Mouse (Mus musculus) G1E-ER4 (cell line): ENCODE measurements around the gene Mfsd11. TPM values are rescaled to one million over a fixed set of nuclear protein-coding genes. Genes with fewer than 3 reads are reported as not detected.

Source experiments
- GATA1 ChIP-seq: IDR thresholded peaks from one replicate; pipeline ENCODE4 v1.8.0; 2012; ENCODE audit warnings: low read length, inconsistent platforms
- polyA plus RNA-seq: library from polyadenylated mRNA; stranded (reverse); fragments of >175 nt; gene quantifications from 2 replicates; pipeline ENCODE4 v1.2.3, GENCODE M21; 2012

The Mfsd11 gene
- polyA plus RNA-seq, 1 experiment: 7.1 TPM

DNA sequence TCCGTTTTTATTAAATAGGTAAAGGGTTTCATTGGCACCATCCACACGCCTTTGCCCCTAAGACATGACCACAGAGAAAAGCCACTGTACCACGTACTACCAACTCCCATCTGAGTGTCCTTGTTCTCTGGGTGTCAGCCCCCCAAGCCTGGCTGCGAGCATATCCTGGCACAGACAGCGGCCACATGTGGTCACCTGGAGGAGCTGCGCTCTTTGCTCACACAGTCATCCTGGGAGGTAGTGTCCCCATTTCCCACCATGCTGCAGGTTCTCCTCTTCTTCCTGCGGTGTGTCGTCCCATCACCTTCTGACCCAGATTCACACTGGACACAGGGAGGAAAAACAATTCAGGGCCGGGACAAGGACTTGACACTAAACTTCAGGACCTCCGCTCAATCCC, 14.8 kb upstream of the Mfsd11 start:
- TF ChIP-seq GATA1: no peak

- TF ChIP-seq GATA1: no peak
These were observed 13.3 kb upstream of the Mfsd11 start for GRCm38 (mm10) chr11:116838936-116839335.

DNA sequence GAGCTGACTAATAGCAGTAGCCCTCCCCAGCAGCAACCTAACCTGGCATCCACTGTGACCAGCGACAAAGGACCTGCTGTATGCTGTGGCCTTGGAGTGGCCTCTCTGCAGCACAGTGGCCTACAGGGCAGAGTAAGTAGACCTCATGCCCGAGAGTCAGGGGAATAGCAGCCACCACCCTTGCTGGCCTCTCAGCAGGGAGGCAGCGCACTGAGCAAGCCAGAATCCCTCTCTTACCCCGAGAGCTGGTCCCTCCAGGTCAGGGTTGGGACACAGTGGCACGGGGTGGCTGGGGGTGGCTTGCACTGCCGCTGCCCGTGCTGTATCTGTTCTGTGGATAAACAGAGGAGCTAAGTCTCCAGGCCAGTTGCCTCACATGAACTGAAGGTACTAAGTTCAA, 12.6 kb upstream of the Mfsd11 start:
- TF ChIP-seq GATA1: no peak

DNA sequence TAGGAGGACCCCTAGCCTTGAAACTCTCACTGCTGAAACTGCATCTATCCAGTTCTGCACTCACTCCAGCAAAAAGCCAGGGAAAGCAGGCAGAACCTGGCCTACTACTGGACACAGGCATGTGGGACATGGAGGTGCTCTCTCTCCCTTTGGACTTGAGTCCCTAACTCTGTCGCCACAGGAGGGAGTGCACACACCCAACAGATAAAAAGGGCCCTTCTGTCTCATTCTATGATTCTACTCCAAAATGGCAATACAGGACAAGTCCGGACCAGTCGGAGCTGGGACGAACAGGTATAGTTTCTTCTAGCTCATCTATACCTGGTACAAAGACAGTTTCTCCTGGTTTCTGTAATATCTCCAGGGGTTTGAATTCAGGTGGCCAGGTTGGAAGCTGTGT, 11.5 kb upstream of the Mfsd11 start:
- no peak for TF ChIP-seq GATA1

DNA sequence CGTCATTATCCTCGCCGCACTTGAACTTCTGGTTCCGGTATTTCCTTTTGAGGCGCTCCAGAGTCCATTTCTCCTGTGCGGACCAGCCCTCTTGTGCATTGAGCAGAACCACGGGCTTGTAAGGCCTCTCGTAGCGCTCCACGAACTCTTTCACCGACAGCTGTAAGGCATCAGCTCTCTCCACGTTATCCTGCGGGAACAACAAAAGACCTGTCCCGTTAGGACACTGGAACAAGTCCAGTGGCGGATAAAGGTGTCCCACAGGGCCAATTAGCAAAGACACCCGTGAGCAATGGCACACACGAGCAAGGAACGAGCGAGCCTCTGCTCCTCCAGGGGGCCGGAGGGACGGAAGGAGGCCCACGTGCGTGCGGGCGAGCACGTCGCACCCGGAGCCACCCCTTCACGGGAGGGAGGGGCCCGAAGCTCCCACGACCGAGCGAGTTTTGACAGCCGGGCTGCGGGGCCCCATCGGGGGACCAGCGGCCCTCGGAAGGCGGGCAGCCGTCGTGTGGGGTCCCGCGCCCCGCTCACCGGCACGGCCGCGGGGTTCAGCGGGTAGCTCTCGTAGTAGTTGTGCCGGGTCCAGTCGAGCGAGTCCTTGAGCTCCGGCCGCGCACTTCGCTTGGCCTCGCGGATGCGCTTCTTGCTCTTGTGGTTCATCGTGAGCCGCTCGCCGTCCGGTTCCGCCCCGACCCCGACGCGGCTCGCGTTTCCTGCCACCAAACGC, 9.5 kb upstream of the Mfsd11 start:
- no peak for TF ChIP-seq GATA1

DNA sequence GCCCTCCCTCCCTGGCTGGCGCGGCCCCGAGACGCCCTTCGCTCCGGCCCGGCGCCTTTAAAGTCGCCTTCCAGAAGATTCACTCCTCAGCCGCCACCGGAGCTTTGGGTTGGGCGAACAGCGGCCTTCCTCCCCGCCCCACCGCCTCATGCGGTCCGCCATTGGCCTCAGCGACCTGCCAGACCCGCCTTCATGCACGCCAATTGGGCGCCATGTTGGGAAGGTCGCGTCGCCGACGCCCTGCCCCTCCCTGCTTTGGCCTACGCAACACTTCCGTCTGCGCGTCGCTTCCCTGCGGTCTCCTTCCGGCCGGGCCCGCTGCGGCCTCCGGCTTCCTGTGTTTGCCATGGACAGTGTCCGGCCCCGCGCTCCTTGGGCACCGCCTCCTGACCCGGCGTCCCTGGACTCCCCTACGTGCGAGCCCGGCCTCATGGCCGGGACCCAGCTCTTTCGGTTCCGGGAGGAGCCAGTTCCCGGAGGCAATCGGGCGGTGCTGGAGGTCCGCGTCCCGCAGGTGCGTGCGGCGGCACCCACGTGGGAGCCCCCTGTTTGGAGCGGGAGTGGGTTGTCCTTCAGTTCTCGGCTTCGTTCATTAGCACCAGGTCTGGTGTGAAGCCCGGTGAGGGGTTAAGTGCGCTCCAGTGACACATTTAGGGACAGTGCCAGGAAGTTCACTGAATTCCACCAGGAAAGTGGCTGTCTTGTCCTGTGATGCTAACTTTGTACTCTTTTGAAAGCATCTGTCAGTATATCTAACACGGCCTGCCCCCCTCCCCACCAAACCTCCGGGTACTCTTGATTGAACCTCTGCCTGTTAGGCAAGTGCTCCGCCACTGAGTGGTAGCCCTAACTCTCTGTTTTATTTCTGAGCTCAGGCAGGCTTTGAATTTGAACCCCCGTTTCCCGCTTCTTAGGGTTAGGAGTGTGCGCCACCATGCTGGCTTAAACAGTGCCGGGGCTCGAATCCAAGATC, 8.7 kb upstream of the Mfsd11 start, which contains the start of the genes Mettl23 and Jmjd6:
Gene Mettl23 (plus strand): TSS at position 18 of the 973 bp plus-strand sequence.
Gene Jmjd6 (minus strand): TSS at position 189 of the 973 bp plus-strand sequence.
- no peak for TF ChIP-seq GATA1

DNA sequence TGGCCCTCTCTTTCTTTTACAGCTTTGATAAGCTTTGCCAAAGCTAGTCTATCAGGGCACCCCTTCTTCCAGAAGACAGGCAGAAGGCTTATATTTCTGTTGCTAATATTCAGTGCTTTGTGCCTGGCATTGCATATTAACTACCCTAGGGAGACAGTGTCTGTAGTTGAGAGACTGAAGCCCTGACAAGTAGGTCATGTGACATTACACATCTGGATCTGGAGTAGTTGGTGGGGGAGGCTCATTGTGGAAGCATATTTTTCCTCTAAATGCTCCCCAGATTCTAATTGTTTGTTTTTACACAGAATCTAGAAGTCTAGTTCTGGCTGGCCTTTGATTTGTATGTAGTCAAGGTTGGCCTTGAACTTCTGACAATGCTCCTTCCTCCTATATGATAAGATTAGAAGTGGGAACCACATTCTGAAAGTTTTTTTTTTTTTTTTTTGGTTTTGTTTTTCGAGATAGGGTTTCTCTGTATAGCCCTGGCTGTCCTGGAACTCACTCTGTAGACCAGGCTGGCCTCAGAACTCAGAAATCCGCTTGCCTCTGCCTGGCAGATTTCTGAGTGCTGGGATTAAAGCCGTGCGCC, 5.6 kb upstream of the Mfsd11 start:
- TF ChIP-seq GATA1: no peak

DNA sequence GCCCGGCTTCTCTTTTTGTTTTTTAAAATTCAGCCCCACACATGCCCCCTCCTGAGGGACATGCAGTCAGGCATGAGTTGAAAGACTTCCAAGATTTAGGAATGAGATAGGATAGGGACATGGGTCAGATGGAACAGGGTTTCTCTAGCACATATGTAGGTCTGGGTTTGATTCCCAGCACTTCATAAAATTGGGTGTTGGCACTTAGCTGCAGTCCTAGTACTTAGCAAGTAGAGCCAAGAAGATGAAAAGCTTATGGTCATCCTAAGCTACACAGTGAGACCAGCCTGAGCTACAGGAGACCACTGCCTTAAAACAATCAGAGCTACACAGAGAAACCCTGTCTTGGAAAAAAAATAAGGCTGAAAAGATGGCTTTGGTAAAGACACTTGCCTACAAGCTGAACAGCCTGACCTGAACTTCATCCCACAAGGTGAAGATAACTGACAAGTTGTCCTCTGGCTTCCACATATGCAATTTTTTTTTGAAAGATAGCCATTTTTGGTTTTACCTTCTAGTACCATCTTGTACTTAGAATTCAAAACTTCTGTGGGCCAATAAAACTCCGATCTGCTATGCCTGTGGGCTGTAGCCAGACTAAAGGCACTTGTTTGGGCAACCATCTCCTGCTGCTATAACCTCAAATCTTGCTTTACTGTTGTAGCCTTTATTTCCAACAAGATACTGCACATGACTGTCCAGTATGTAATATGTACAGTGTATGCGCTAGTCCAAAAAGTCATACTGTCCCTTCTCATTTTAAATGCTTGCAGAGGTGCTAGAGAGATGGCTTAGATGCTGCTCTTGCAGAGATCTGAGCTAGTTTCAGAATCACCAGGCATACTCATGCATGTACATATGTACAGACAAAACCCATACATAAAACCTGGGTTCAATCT, 4.8 kb upstream of the Mfsd11 start:
- TF ChIP-seq GATA1: no peak

GRCm38 (mm10) chr11:116848086-116848876, 4.0 kb upstream of the Mfsd11 start:
- no peak for TF ChIP-seq GATA1

DNA sequence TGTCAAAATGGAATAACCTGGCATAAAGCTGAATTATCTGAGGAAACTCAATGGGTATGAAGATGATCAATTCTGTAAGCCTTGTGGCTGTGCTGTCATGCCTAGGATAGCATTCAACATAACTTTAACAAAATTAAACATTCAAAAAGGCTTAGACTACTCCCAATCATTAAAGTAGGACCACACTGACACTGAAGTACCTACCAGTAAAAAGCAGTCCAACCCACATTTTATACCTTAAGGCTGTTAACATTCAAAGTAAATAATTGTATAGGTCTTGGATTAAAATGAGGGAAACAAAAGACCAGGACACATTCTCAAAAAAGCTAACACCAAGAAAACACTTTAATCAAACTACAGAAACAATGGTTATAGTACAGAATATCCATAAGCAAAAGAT, 2.7 kb upstream of the Mfsd11 start:
- TF ChIP-seq GATA1: no peak

GRCm38 (mm10) chr11:116850085-116850484, 2.2 kb upstream of the Mfsd11 start:
- no peak for TF ChIP-seq GATA1

GRCm38 (mm10) chr11:116850833-116851477, 1.3 kb upstream of the Mfsd11 start:
- no peak for TF ChIP-seq GATA1

DNA sequence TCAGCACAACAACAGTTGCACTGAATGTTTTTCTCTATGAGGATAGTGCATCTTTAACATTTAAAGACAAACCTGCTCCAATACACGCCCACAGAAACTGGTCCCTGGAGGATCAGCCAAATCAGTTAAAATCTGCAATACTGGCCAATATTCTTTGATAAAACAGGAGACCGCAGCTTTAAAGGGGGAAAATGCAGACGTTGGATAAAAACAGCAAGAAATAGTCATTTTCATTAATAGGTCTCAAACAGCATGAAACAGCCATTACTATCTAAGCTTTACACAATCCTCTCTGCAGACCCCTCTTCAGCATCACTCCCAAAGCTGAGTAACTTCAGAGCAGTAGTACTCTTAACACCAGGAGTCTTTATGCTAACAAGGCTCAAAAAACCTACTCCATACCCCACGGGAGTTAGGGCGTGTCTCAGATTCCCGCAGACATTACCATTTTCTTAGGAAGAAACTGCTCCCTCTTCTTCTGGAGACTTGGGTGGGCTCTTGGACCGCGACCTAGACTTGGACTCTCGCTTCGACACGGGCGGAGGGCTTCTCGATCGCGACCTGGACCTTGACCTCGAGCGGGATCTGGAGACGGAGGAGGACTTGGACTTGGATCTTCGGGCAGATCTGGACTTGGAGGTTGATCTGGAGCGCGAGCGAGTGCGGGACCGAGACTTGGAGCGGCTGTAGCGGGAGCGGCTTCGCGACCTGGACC, 507 bp upstream of the Mfsd11 start:
- no peak for TF ChIP-seq GATA1
